Mouse (Mus musculus): ENCODE results near the gene Ncor2. TPM values are rescaled to one million over a fixed set of nuclear protein-coding genes. Genes with fewer than 3 reads are reported as not detected.

The Ncor2 gene
- polyA plus RNA-seq, 1 experiment from 2014 or later, result 27.5 TPM

GRCm38 (mm10) chr5:125063015-125063414 lies 116.0 kb downstream of the Ncor2 start:
- Histone ChIP-seq H3K4me3 (ENCODE audit: low read depth, low read length) (no peak overlapping the region), H3K27me3 (replicated peaks; ENCODE audit: control insufficient read depth, insufficient read depth, low read length) (no peaks in the 10 kb centered on the region), H3K9ac (ENCODE audit: low read length) (no peak overlapping the region), H3K4me2 (ENCODE audit: low read length) (no peak overlapping the region), H3K4me1 (replicated peaks; ENCODE audit: control insufficient read depth, insufficient read depth, low read length) (peaks cover 19% of the 10 kb centered on the region), H3K9me3 (ENCODE audit: control insufficient read depth, low read length) (no peaks in the 10 kb centered on the region), H3K36me3 (ENCODE audit: control insufficient read depth, insufficient read depth, low read length) (peaks cover 53% of the 10 kb centered on the region), H3K27ac (ENCODE audit: low read depth) (no peak overlapping the region)
- DNase-seq (ENCODE audit: low spot score), result no peak
- 69% methylated on average over 17 of the region's 17 CpGs for WGBS
- ATAC-seq (replicated peaks; ENCODE audit: low FRiP score, low TSS enrichment, low read depth), result no peak

GRCm38 (mm10) chr5:125058267-125058668 lies 120.8 kb downstream of the Ncor2 start:
- Histone ChIP-seq H3K4me1 (replicated peaks; ENCODE audit: control insufficient read depth, insufficient read depth, low read length) (peaks cover 46% of the 10 kb centered on the region), H3K9ac (ENCODE audit: low read length) (peak overlapping the region; percentile 20), H3K27ac (ENCODE audit: low read depth) (peak overlapping the region; percentile 74), H3K27me3 (replicated peaks; ENCODE audit: control insufficient read depth, insufficient read depth, low read length) (no peaks in the 10 kb centered on the region), H3K36me3 (ENCODE audit: control insufficient read depth, insufficient read depth, low read length) (peaks cover 34% of the 10 kb centered on the region), H3K9me3 (ENCODE audit: control insufficient read depth, low read length) (no peaks in the 10 kb centered on the region), H3K4me2 (ENCODE audit: low read length) (peak overlapping the region; percentile 44), H3K4me3 (ENCODE audit: low read depth, low read length) (peak overlapping the region; percentile 20; the same call in 1 of the 2 replicates)
- ATAC-seq (replicated peaks; ENCODE audit: low FRiP score, low TSS enrichment, low read depth) (no peak), DNase-seq (ENCODE audit: low spot score) (no peak)
- 6% methylated on average over 26 of the region's 29 CpGs for WGBS

GRCm38 (mm10) chr5:125057555-125058266 lies 121.3 kb downstream of the Ncor2 start:
- Histone ChIP-seq H3K4me2 (ENCODE audit: low read length) (peak overlapping the region; percentile 44), H3K27me3 (replicated peaks; ENCODE audit: control insufficient read depth, insufficient read depth, low read length) (no peaks in the 10 kb centered on the region), H3K27ac (ENCODE audit: low read depth) (peak overlapping the region; percentile 74), H3K36me3 (ENCODE audit: control insufficient read depth, insufficient read depth, low read length) (peaks cover 38% of the 10 kb centered on the region), H3K9me3 (ENCODE audit: control insufficient read depth, low read length) (no peaks in the 10 kb centered on the region), H3K9ac (ENCODE audit: low read length) (peak overlapping the region; percentile 20), H3K4me1 (replicated peaks; ENCODE audit: control insufficient read depth, insufficient read depth, low read length) (peaks cover 47% of the 10 kb centered on the region), H3K4me3 (ENCODE audit: low read depth, low read length) (peak overlapping the region; percentile 20; the same call in 1 of the 2 replicates)
- ATAC-seq (replicated peaks; ENCODE audit: low FRiP score, low TSS enrichment, low read depth) (0 out of 2 replicates have a peak, but pooled peaks have one; percentile 10), DNase-seq (ENCODE audit: low spot score) (peak; percentile 75)
- 14% methylated on average over 29 of the region's 29 CpGs for WGBS

GRCm38 (mm10) chr5:125056696-125057554 lies 122.1 kb downstream of the Ncor2 start:
- no peak overlapping the region for H3K4me3 ChIP-seq (ENCODE audit: low read depth, low read length)
- peaks cover 39% of the 10 kb centered on the region for H3K36me3 ChIP-seq (ENCODE audit: control insufficient read depth, insufficient read depth, low read length)
- no peak overlapping the region for H3K9ac ChIP-seq (ENCODE audit: low read length)
- peaks cover 47% of the 10 kb centered on the region for H3K4me1 ChIP-seq (replicated peaks; ENCODE audit: control insufficient read depth, insufficient read depth, low read length)
- H3K27me3 ChIP-seq (replicated peaks; ENCODE audit: control insufficient read depth, insufficient read depth, low read length), result no peaks in the 10 kb centered on the region
- no peaks in the 10 kb centered on the region for H3K9me3 ChIP-seq (ENCODE audit: control insufficient read depth, low read length)
- WGBS, result 7% methylated on average over 19 of the region's 19 CpGs
- ATAC-seq (replicated peaks; ENCODE audit: low FRiP score, low TSS enrichment, low read depth), result peak; percentile 30; the same call in 1 of the 2 replicates
- peak; percentile 74 for DNase-seq (ENCODE audit: low spot score)
- H3K27ac ChIP-seq (ENCODE audit: low read depth), result peak overlapping the region; percentile 74
- peak overlapping the region; percentile 44 for H3K4me2 ChIP-seq (ENCODE audit: low read length)

GRCm38 (mm10) chr5:125056331-125056695 lies 122.7 kb downstream of the Ncor2 start:
- DNase-seq (ENCODE audit: low spot score), result peak; percentile 67
- H3K27ac ChIP-seq (ENCODE audit: low read depth), result peak overlapping the region; percentile 74
- peaks cover 47% of the 10 kb centered on the region for H3K4me1 ChIP-seq (replicated peaks; ENCODE audit: control insufficient read depth, insufficient read depth, low read length)
- no peak for ATAC-seq (replicated peaks; ENCODE audit: low FRiP score, low TSS enrichment, low read depth)
- no peak overlapping the region for H3K4me3 ChIP-seq (ENCODE audit: low read depth, low read length)
- H3K27me3 ChIP-seq (replicated peaks; ENCODE audit: control insufficient read depth, insufficient read depth, low read length), result no peaks in the 10 kb centered on the region
- peaks cover 39% of the 10 kb centered on the region for H3K36me3 ChIP-seq (ENCODE audit: control insufficient read depth, insufficient read depth, low read length)
- no peaks in the 10 kb centered on the region for H3K9me3 ChIP-seq (ENCODE audit: control insufficient read depth, low read length)
- H3K4me2 ChIP-seq (ENCODE audit: low read length), result no peak overlapping the region
- 23% methylated on average over 6 of the region's 6 CpGs for WGBS
- no peak overlapping the region for H3K9ac ChIP-seq (ENCODE audit: low read length)

GRCm38 (mm10) chr5:125055901-125056300 lies 123.1 kb downstream of the Ncor2 start:
- H3K4me3 ChIP-seq (ENCODE audit: low read depth, low read length), result no peak overlapping the region
- peaks cover 47% of the 10 kb centered on the region for H3K4me1 ChIP-seq (replicated peaks; ENCODE audit: control insufficient read depth, insufficient read depth, low read length)
- DNase-seq (ENCODE audit: low spot score) (no peak), ATAC-seq (replicated peaks; ENCODE audit: low FRiP score, low TSS enrichment, low read depth) (no peak)
- 32% methylated on average over 8 of the region's 8 CpGs for WGBS
- H3K9ac ChIP-seq (ENCODE audit: low read length), result no peak overlapping the region
- H3K4me2 ChIP-seq (ENCODE audit: low read length), result no peak overlapping the region
- H3K9me3 ChIP-seq (ENCODE audit: control insufficient read depth, low read length), result no peaks in the 10 kb centered on the region
- H3K27me3 ChIP-seq (replicated peaks; ENCODE audit: control insufficient read depth, insufficient read depth, low read length), result no peaks in the 10 kb centered on the region
- H3K36me3 ChIP-seq (ENCODE audit: control insufficient read depth, insufficient read depth, low read length), result peaks cover 43% of the 10 kb centered on the region
- H3K27ac ChIP-seq (ENCODE audit: low read depth), result peak overlapping the region; percentile 74; the same call in 1 of the 2 replicates

GRCm38 (mm10) chr5:125053661-125054060 lies 125.4 kb downstream of the Ncor2 start:
- no peaks in the 10 kb centered on the region for H3K9me3 ChIP-seq (ENCODE audit: control insufficient read depth, low read length)
- no peak for ATAC-seq (replicated peaks; ENCODE audit: low FRiP score, low TSS enrichment, low read depth)
- no peak overlapping the region for H3K27ac ChIP-seq (ENCODE audit: low read depth)
- WGBS, result 86% methylated on average over 7 of the region's 7 CpGs
- H3K36me3 ChIP-seq (ENCODE audit: control insufficient read depth, insufficient read depth, low read length), result peaks cover 65% of the 10 kb centered on the region
- peaks cover 40% of the 10 kb centered on the region for H3K4me1 ChIP-seq (replicated peaks; ENCODE audit: control insufficient read depth, insufficient read depth, low read length)
- no peaks in the 10 kb centered on the region for H3K27me3 ChIP-seq (replicated peaks; ENCODE audit: control insufficient read depth, insufficient read depth, low read length)
- H3K9ac ChIP-seq (ENCODE audit: low read length), result no peak overlapping the region
- no peak overlapping the region for H3K4me3 ChIP-seq (ENCODE audit: low read depth, low read length)
- no peak overlapping the region for H3K4me2 ChIP-seq (ENCODE audit: low read length)
- no peak for DNase-seq (ENCODE audit: low spot score)

GRCm38 (mm10) chr5:125052603-125053488 lies 126.2 kb downstream of the Ncor2 start:
- Histone ChIP-seq H3K4me1 (replicated peaks; ENCODE audit: control insufficient read depth, insufficient read depth, low read length) (peaks cover 32% of the 10 kb centered on the region), H3K9ac (ENCODE audit: low read length) (no peak overlapping the region), H3K4me2 (ENCODE audit: low read length) (no peak overlapping the region), H3K9me3 (ENCODE audit: control insufficient read depth, low read length) (no peaks in the 10 kb centered on the region), H3K36me3 (ENCODE audit: control insufficient read depth, insufficient read depth, low read length) (peaks cover 74% of the 10 kb centered on the region), H3K27ac (ENCODE audit: low read depth) (no peak overlapping the region), H3K27me3 (replicated peaks; ENCODE audit: control insufficient read depth, insufficient read depth, low read length) (no peaks in the 10 kb centered on the region), H3K4me3 (ENCODE audit: low read depth, low read length) (no peak overlapping the region)
- 63% methylated on average over 23 of the region's 23 CpGs for WGBS
- ATAC-seq (replicated peaks; ENCODE audit: low FRiP score, low TSS enrichment, low read depth) (no peak), DNase-seq (ENCODE audit: low spot score) (no peak)
